Mouse (Mus musculus) 3134 (cell line): ENCODE data around the gene St3gal4.
"Not testable (repeated sequence)": the region's sequence is repeated elsewhere in the genome, so short reads cannot be mapped to it uniquely, and the experiment has no call there.

Source experiments
- DNase-seq: peaks from one replicate; pipeline ENCODE4 v3.0.0-alpha.2; 2011; ENCODE audit warnings: low spot score; ENCODE audit not compliant: insufficient read length; ENCODE audit errors: extremely low read depth

The St3gal4 gene

DNA sequence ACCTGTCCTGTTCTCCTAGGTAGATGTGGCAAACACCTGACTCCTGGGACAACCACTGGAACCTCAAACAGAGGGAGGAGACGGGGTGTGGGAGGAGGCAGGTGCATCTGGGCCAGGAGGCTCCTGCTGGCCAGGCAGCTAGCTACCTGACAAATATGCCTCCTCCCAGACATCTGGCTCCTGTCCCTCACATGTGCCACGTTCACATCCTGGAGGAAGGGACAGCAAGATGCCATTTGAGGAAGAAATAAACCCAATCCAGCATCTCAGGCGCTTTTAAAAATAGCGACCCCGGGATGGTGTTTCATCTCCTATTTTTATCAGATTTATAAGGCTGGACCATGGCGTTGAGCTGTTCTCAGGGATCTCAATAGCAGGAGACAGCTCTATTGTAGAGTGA lies at the start of gene St3gal4:
Gene St3gal4, minus strand, starts transcription at position 101 of the 400 bp plus-strand sequence.
- DNase-seq = no peak

DNA sequence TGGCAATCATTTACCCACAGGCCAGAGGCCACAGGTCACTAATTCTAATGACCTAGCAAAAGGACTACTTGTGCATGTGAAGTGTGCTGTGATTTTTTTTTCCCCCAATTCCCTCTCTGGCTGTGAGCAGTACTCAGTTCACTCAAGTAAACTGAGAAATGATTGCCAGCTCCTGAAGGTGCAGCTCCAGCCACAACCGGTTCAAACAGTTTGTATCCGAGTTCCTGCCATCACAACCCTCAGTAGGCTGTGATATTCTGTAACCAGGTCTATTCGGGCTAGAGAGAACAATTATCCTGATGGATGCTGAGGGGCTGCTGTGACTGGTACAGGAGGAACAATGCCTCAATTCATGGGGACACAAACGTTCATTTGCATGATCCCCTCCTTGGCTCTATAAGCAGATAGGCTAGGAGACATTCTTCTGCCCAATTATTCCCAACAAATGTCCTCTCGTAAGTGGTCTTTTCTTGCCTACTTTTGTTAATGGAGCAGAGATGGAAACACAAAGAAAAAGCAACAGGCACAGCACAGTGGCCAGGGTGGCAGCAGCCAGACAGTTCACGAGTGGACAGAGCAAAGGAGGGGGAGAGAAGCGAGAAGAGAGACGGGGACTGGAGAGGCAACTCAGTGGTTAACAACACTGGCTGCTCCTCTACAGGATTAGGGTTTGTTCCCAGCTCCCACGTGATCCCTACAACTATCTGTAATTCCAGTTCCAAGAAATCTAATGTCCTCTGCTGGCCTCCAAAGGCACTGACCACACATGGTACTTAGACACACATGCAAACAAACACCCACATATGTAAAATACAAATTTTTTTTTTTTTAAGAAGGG lies 47.9 kb upstream of the St3gal4 start:
- no peak for DNase-seq

GRCm38 (mm10) chr9:35166144-35166797 lies 47.2 kb upstream of the St3gal4 start:
- peak; percentile 19 for DNase-seq

GRCm38 (mm10) chr9:35164142-35164874 lies 45.2 kb upstream of the St3gal4 start:
- no peak for DNase-seq

- DNase-seq = no peak
These were observed 44.1 kb upstream of the St3gal4 start for GRCm38 (mm10) chr9:35163011-35163690.

DNA sequence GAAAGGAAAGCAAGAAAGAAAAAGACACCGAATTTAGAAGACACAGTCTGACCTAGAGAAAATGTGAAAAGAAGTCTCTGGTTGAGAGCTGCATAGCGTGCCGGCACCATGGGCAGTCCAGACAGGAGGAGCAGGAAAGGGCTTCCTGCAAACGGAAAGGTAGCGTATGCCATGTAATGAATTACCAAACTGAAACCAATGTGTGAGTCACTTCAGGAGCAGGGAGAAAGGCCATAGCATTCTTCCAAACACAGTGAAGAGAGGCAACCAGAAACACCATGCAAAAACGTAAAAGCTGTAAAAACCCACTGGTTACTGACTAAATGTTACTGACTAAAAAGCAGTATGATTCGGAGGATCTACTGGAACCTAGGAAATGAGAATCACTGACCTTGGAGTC lies 42.7 kb upstream of the St3gal4 start:
- no peak for DNase-seq

DNA sequence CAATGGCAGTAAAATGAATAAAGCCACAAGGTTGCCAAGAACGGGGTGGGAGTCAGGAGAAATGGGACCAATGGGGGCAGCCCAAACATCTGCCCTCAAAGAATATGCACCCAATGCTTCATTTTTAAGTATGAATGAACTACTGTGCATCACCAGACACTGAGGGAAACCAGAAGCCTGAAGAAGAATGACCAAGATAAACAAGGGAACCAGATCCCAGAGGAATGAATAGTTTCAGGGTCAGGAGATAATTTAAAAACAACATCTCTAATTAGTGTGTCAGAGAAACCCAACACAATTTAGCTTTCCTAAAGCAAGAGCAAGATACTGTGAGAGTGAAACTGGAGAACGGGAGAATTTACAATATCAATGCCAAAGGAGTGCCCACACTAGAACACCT lies 41.6 kb upstream of the St3gal4 start:
- no peak for DNase-seq

- no peak for DNase-seq
These were observed 39.4 kb upstream of the St3gal4 start for GRCm38 (mm10) chr9:35158477-35158876.

DNA sequence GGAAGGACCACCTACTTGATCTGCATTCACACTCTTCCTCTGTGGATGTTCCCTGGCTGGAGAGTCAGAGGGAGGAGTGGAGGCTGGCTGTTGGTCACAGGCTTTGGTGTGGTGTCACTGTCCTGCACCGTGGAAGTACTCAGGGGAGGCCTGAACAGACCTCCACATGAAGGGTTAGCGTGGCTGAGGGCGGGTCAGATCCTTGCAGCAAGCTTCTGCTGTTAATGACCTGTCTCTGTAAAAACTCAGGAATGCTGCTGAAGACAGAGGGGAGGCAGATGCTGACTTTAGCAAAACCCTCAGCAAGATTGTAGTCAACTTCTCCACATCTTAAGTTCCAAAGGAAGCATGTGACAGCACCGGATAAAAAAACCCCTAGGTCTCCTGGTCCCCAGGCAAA lies 37.8 kb upstream of the St3gal4 start:
- DNase-seq = no peak

DNA sequence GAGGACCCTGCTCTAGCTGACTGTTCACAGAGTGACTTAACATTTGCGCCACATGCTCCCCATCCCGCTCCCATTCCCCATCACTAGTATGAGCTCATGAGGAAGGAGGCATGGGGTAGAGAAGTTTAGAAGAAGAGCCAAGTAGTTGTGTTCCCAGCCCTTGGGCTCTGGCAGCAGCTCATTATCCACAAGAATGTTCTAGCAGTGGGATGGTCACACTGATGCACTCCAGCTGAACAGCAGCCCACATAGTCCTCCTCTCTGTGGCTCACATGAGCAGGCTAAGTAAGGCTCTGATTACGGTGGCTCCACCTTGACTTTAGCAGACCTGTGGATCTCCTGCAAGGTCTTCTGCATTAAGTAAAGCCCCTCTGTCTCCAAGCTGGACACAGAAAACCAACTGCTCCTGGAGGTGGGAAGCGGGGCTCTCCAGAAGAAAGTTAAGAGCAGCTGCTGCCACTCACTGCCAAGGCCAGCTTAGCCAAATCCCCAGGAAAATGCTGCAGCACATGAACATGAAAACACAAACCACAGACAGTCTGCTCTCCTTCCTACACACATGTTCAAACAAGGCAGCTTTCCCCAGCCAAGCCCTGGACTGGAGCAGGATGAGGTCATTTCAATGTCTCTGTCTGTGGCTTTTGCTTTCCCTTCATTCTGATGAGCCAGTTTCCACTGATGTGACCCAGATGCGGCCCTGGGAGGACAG lies 37.1 kb upstream of the St3gal4 start:
- peak; percentile 38 for DNase-seq

DNA sequence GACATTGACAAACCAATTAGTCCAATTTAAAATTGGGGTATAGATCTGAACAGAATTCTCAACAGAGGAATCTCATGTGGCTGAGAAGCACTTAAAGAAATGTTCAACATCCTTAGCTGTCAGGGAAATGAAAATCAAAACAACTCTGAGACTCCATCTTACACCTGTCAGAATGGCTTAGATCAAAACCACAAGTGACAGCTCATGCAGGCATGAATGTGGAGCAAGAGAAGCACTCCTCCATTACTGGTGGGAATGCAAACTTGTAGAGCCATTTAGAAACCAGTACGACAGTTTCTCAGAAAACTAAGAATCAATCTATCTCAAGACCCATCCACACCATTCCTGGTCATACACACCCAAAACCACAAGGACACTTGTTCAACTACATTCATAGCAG lies 33.9 kb upstream of the St3gal4 start:
- peak; percentile 20 for DNase-seq

DNA sequence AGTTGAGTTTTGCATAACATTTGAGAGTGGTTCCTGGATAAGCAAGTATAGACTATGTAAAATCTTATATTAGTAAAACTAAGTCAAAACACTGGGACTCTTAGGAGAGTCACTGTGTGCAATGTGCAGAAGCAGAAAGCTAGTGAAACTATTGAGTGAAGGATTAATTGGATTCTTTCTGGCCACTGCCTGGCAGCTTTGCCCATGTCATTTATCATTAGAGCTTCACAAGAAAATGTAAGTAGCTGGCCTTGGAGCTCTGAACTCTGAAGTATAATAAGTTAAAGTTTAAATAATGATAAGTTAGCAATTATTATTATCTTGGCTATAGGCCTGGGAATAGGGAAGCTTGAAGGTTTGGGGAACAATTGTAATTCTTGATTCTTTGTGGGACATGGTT lies 29.8 kb upstream of the St3gal4 start:
- DNase-seq = not testable (repeated sequence)

GRCm38 (mm10) chr9:35147261-35147660 lies 28.2 kb upstream of the St3gal4 start:
- not testable (repeated sequence) for DNase-seq

- DNase-seq = no peak
These were observed 26.8 kb upstream of the St3gal4 start for GRCm38 (mm10) chr9:35145829-35146228.

DNA sequence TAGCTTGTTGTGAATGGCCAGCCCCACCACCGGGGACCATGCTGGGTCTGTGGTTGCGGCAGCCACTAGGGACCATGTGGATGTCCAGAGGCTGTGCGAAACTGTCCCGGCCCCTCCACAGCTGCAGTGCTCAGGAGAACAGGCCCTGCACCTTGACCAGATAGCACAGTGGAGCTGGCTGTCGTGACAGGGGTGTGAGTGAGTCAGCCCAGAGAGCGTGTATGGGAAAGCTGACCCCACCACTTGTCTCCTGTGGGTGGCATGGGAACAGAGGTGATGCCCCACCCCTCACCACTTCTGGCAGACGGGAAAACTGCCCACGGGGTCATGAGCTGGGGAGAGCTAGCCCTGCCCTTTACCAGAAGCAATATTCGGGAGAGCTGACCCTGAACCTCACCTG lies 26.1 kb upstream of the St3gal4 start:
- DNase-seq = no peak

DNA sequence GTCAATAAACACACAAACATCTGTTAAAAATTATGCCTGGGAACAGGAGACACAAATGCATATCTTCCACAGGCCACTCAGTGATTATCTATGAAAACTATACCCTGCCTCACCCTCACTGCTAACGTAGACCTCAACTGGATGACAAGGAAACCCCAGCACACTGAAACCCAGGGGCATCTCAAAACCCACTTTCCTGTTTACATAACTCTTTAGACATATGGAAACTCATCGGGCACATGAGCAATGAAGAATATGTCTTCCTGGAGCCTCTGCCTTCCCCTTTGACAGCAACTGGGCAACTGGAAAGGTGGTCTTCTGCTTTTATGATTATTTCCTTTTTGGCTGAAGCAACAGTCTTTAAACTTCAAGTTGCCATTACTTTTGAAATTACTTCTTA lies 23.2 kb upstream of the St3gal4 start:
- DNase-seq = no peak

- DNase-seq = no peak
These were observed 20.2 kb upstream of the St3gal4 start for GRCm38 (mm10) chr9:35139231-35139744.

- DNase-seq = no peak
These were observed 19.0 kb upstream of the St3gal4 start for GRCm38 (mm10) chr9:35138029-35138428.

DNA sequence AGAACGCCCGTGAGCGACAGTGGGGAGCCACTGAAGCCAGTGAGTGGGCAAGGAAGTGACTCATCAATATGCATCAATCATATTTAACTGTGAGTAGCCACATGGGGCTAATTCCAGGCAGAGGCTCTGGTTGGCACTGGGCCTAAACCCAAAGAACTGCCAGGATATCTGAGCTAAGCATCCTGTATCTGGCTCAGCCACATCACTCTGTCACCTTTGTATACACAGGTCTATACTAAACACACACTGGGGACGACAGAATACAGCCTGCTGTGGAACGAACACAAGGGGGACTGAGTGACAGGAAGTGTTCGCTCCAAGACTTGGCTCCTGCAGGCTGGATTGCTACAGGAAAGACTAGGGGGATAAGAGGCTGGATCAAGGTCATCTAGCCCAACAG lies 16.5 kb upstream of the St3gal4 start:
- DNase-seq = peak; percentile 40
